Mouse (Mus musculus) hindbrain, embryonic 16.5 days (tissue): ENCODE measurements at regions not wholly inside any gene's neighbourhood (a gene's known extent, or its start where the extent isn't known, plus 50 kb on each side); places are given as distances from the start of the nearest gene placed in this dataset.
A peak's percentile ranks its signal among the peaks of the same experiment; 100 is the strongest.

ENCODE experiments used
- ATAC-seq: fragments of 200-750 bp; cut with Nextera tagmentation; 2 replicates; pipeline ENCODE4 v1.8.0; 2017; ENCODE audit warnings: moderate TSS enrichment, moderate library complexity
- H3K27ac ChIP-seq: fragments of 300-500 bp; sonication (generic); 2 replicates; pipeline ENCODE4 v1.5.1; 2014; ENCODE audit warnings: low read depth, mild to moderate bottlenecking, control low read depth, low read length, moderate library complexity
- H3K27me3 ChIP-seq: fragments of 300-500 bp; sonication (generic); replicated peaks from 2 replicates; pipeline ENCODE4 v1.6.1; 2014; ENCODE audit warnings: low read length; ENCODE audit not compliant: control insufficient read depth, insufficient read depth
- H3K36me3 ChIP-seq: fragments of 300-500 bp; sonication (generic); 2 replicates; pipeline ENCODE4 v1.6.1; 2014; ENCODE audit warnings: mild to moderate bottlenecking, low read length, moderate library complexity, mixed read lengths; ENCODE audit not compliant: control insufficient read depth, insufficient read depth
- H3K4me1 ChIP-seq: fragments of 300-500 bp; sonication (generic); 2 replicates; pipeline ENCODE4 v1.6.1; 2014; ENCODE audit warnings: low read depth, low read length; ENCODE audit not compliant: control insufficient read depth, insufficient read depth
- H3K4me2 ChIP-seq: fragments of 300-500 bp; sonication (generic); 2 replicates; pipeline ENCODE4 v1.6.1; 2014; ENCODE audit warnings: mild to moderate bottlenecking, low read length, control low read depth, moderate library complexity
- H3K4me3 ChIP-seq: fragments of 300-500 bp; sonication (generic); 2 replicates; pipeline ENCODE4 v1.5.1; 2014; ENCODE audit warnings: mild to moderate bottlenecking, low read length, control low read depth, moderate library complexity
- H3K9ac ChIP-seq: fragments of 300-500 bp; sonication (generic); 2 replicates; pipeline ENCODE4 v1.6.1; 2014; ENCODE audit warnings: low read depth, mild to moderate bottlenecking, control low read depth, low read length, moderate library complexity
- H3K9me3 ChIP-seq: fragments of 300-500 bp; sonication (generic); 2 replicates; pipeline ENCODE4 v1.6.1; 2014; ENCODE audit warnings: mild to moderate bottlenecking, low read length, moderate library complexity; ENCODE audit not compliant: control insufficient read depth
- WGBS: fragments of 180-500 bp; shearing (Covaris S2); extraction: QIAGEN DNeasy Blood & Tissue Kit; methylation state at CpG from one replicate; pipeline ENCODE4 v1.1.7; 2014; 5-methylcytosine and 5-hydroxymethylcytosine counted together

- Histone ChIP-seq H3K4me1 (no peaks in the 10 kb centered on the region), H3K4me3 (no peak overlapping the region), H3K9ac (no peak overlapping the region), H3K36me3 (no peaks in the 10 kb centered on the region), H3K4me2 (no peak overlapping the region), H3K27me3 (no peaks in the 10 kb centered on the region), H3K9me3 (no peaks in the 10 kb centered on the region), H3K27ac (no peak overlapping the region)
- 71% methylated on average over 1 of the region's 1 CpGs for WGBS
- no peak for ATAC-seq
Measured at GRCm38 (mm10) chr15:24778234-24778633, 635.3 kb downstream of the Basp1 start.

- Histone ChIP-seq H3K36me3 (no peaks in the 10 kb centered on the region), H3K27ac (no peak overlapping the region), H3K4me1 (no peaks in the 10 kb centered on the region), H3K4me3 (no peak overlapping the region), H3K9me3 (no peaks in the 10 kb centered on the region), H3K9ac (no peak overlapping the region), H3K4me2 (no peak overlapping the region), H3K27me3 (no peaks in the 10 kb centered on the region)
- 11% methylated on average over 2 of the region's 2 CpGs for WGBS
- ATAC-seq, result 0 out of 2 replicates have a peak, but pooled peaks have one; percentile 54
Measured at GRCm38 (mm10) chr15:24751480-24752157, 661.9 kb downstream of the Basp1 start.

DNA sequence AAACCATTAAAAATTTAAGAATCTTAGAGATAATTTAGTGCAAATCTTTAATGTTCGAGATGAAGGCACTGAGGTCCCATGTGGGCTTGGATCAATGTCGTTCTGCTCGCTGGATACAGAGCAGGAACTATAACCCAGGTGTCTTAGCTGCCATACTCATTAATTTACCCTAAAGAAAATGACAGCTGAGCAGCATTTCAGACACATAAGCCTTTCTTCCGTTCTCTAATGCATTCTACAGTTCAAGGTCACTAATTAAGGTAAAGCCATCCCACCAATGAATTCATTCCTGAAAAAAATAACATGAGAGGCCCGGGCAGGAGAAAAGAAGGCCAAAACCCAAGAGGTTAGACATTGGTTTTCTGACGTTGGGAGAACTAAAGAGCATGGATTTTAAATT, 670.3 kb downstream of the Basp1 start:
- ATAC-seq, result no peak
- Histone ChIP-seq H3K4me3 (no peak overlapping the region), H3K4me1 (no peaks in the 10 kb centered on the region), H3K27me3 (no peaks in the 10 kb centered on the region), H3K9me3 (no peaks in the 10 kb centered on the region), H3K36me3 (no peaks in the 10 kb centered on the region), H3K9ac (no peak overlapping the region), H3K4me2 (no peak overlapping the region), H3K27ac (no peak overlapping the region)
- 41% methylated on average over 6 of the region's 6 CpGs for WGBS

GRCm38 (mm10) chr15:24725170-24725569, 688.4 kb downstream of the Basp1 start:
- H3K9me3 ChIP-seq, result no peaks in the 10 kb centered on the region
- H3K4me2 ChIP-seq, result no peak overlapping the region
- no peak overlapping the region for H3K9ac ChIP-seq
- WGBS, result 88% methylated on average over 4 of the region's 4 CpGs
- H3K4me3 ChIP-seq, result no peak overlapping the region
- H3K36me3 ChIP-seq, result no peaks in the 10 kb centered on the region
- H3K4me1 ChIP-seq, result no peaks in the 10 kb centered on the region
- ATAC-seq, result no peak
- no peaks in the 10 kb centered on the region for H3K27me3 ChIP-seq
- no peak overlapping the region for H3K27ac ChIP-seq

DNA sequence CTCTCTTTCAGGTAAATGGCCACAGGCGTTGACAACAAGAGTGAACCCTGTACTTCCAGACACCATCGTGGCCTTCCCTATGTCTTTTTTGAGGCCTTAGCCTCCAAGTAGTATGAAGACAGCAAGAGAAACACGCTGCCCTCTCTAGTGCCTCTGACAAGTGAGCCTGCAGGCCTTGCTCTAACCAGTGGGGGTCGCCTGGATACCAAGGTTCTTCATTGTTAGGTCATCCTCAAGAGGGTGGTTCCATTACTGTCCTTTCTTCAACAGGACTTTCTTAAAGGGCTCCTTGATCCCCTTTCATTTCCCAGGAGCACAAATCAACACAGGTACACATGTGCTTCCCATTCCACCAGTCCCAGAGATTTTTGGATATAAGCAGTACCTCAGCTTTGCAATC, 688.9 kb downstream of the Basp1 start:
- H3K4me3 ChIP-seq, result no peak overlapping the region
- no peaks in the 10 kb centered on the region for H3K27me3 ChIP-seq
- ATAC-seq, result peak; percentile 89
- no peak overlapping the region for H3K27ac ChIP-seq
- 45% methylated on average over 4 of the region's 4 CpGs for WGBS
- no peaks in the 10 kb centered on the region for H3K36me3 ChIP-seq
- H3K4me2 ChIP-seq, result no peak overlapping the region
- H3K9me3 ChIP-seq, result no peaks in the 10 kb centered on the region
- H3K9ac ChIP-seq, result no peak overlapping the region
- no peaks in the 10 kb centered on the region for H3K4me1 ChIP-seq

GRCm38 (mm10) chr15:24720346-24720745, 693.2 kb downstream of the Basp1 start:
- no peak overlapping the region for H3K4me3 ChIP-seq
- H3K27ac ChIP-seq, result no peak overlapping the region
- no peaks in the 10 kb centered on the region for H3K27me3 ChIP-seq
- no peaks in the 10 kb centered on the region for H3K9me3 ChIP-seq
- no peaks in the 10 kb centered on the region for H3K36me3 ChIP-seq
- no peak for ATAC-seq
- H3K4me2 ChIP-seq, result no peak overlapping the region
- H3K9ac ChIP-seq, result no peak overlapping the region
- WGBS, result 67% methylated on average over 2 of the region's 2 CpGs
- H3K4me1 ChIP-seq, result no peaks in the 10 kb centered on the region

- Histone ChIP-seq H3K9ac (no peak overlapping the region), H3K27ac (no peak overlapping the region), H3K4me3 (no peak overlapping the region), H3K36me3 (no peaks in the 10 kb centered on the region), H3K4me1 (no peaks in the 10 kb centered on the region), H3K4me2 (no peak overlapping the region), H3K9me3 (no peaks in the 10 kb centered on the region), H3K27me3 (no peaks in the 10 kb centered on the region)
- ATAC-seq, result no peak
- WGBS, result 80% methylated on average over 4 of the region's 4 CpGs
Measured at GRCm38 (mm10) chr15:24682167-24682566, 731.4 kb downstream of the Basp1 start.

DNA sequence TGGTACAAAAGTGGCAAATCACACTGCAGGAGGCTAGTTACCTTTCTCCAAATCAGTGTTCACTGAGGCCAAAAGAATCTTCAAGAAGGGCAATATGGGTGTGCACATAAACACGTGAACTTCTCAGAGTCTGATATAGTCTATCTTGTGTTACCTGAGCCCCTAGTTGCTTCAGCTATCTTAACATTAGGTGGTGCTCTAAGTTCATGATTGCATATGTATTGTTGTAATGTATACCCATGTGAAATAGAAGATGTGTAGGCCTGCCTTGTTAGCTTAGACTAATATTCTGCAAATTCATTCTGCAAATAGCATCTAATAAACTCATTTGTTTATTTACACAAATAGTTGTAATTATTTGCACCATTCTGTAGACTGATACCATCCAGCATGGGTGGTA, 764.6 kb downstream of the Basp1 start:
- no peaks in the 10 kb centered on the region for H3K9me3 ChIP-seq
- no peak overlapping the region for H3K4me2 ChIP-seq
- H3K4me3 ChIP-seq, result no peak overlapping the region
- ATAC-seq, result peak; percentile 88
- no peak overlapping the region for H3K27ac ChIP-seq
- no peaks in the 10 kb centered on the region for H3K36me3 ChIP-seq
- no peaks in the 10 kb centered on the region for H3K27me3 ChIP-seq
- H3K4me1 ChIP-seq, result no peaks in the 10 kb centered on the region
- 56% methylated on average over 1 of the region's 1 CpGs for WGBS
- no peak overlapping the region for H3K9ac ChIP-seq

DNA sequence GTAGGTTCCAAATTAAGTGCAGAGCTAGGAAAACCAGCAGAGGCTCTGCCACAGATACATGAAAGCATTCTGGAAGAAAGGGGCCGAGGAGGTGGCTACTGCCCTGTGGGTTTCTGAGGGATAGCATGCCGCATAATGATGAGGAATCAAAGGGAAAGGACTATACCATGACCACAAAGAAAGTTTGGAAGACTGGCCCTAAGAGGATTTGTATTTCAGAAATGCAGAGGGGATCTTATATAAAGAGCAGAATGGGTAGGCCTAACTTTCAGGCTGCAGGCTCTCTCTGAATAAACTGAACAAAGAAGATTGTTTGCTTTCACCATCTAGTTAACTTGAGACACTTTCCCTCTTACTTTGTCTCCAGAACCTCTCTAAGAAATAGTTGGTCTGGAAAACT, 777.9 kb downstream of the Basp1 start:
- no peak for ATAC-seq
- Histone ChIP-seq H3K4me1 (no peaks in the 10 kb centered on the region), H3K27me3 (no peaks in the 10 kb centered on the region), H3K36me3 (no peaks in the 10 kb centered on the region), H3K4me3 (no peak overlapping the region), H3K27ac (no peak overlapping the region), H3K9me3 (no peaks in the 10 kb centered on the region), H3K9ac (no peak overlapping the region), H3K4me2 (no peak overlapping the region)
- 60% methylated on average over 2 of the region's 2 CpGs for WGBS

DNA sequence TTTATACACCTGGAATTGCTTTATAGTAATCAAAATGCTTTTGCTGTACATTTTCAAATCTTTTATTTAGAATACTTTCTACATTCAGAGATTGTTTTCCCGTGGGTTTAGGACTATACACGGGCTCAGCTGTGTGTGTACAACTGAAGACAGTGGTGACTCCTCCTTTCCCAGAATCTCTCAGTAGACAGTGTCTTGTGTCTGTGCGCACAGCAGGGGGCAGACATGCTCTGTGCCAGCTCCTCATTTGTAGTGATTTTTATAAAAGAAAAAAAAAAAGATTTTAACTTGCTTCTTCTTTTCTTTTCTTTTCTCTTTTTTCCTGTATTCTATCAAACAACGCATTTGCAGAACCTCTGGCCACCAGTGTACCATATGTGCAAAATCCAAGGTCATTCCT, 817.3 kb downstream of the Basp1 start:
- Histone ChIP-seq H3K27ac (no peak overlapping the region), H3K36me3 (no peaks in the 10 kb centered on the region), H3K9ac (no peak overlapping the region), H3K9me3 (no peaks in the 10 kb centered on the region), H3K4me3 (no peak overlapping the region), H3K27me3 (no peaks in the 10 kb centered on the region), H3K4me1 (no peaks in the 10 kb centered on the region), H3K4me2 (no peak overlapping the region)
- peak; percentile 79 for ATAC-seq
- 39% methylated on average over 4 of the region's 4 CpGs for WGBS
